Comparison of ENCODE assay signal across 18 mouse cellular contexts in genomic region chr10:4125232-4125631, GRCm38 (mm10).
DNase-seq lines count a peak whose midpoint lies in the region; ATAC-seq and TF ChIP-seq lines count a peak whose summit lies in the region.
"Had no signal": no experiment of that assay in that cellular context is flagged by ENCODE, and none has a peak within 500 bp of the region (broad histone marks: within the 10 kb centered on the region; RNA-seq: fewer than 3 reads in every experiment).

No protein-coding gene starts in this region.

- H3K4me3 ChIP-seq in forebrain, embryonic 16.5 days (replicated peaks; ENCODE audit: low read length) = no peak overlapping the region
- H3K4me3 ChIP-seq in forebrain, embryonic 15.5 days = no peak overlapping the region
- H3K4me3 ChIP-seq in kidney, embryonic 16.5 days (ENCODE audit: low read length) = no peak overlapping the region
- no peak overlapping the region for H3K4me3 ChIP-seq in stomach, embryonic 15.5 days (replicated peaks)
- no peak overlapping the region for H3K4me3 ChIP-seq in stomach, postnatal 0 days (ENCODE audit: low read depth, low read length)
- no peak overlapping the region for H3K4me3 ChIP-seq in stomach, embryonic 16.5 days (replicated peaks; ENCODE audit: low read length)
- no peak overlapping the region for H3K4me3 ChIP-seq in midbrain, embryonic 13.5 days (replicated peaks)
- H3K4me3 ChIP-seq: erythroblast, embryonic 14.5 days; forebrain, embryonic 12.5 days; heart, embryonic 12.5 days; hindbrain, embryonic 10.5 days had no signal

- no peaks in the 10 kb centered on the region for H3K36me3 ChIP-seq in forebrain, embryonic 16.5 days (ENCODE audit: control insufficient read depth, insufficient read depth)
- no peaks in the 10 kb centered on the region for H3K36me3 ChIP-seq in forebrain, embryonic 15.5 days
- no peaks in the 10 kb centered on the region for H3K36me3 ChIP-seq in kidney, embryonic 16.5 days (ENCODE audit: insufficient read depth, low read length)
- no peaks in the 10 kb centered on the region for H3K36me3 ChIP-seq in stomach, embryonic 15.5 days
- no peaks in the 10 kb centered on the region for H3K36me3 ChIP-seq in stomach, postnatal 0 days (ENCODE audit: control insufficient read depth, insufficient read depth, low read length)
- no peaks in the 10 kb centered on the region for H3K36me3 ChIP-seq in stomach, embryonic 16.5 days (ENCODE audit: control insufficient read depth, insufficient read depth, low read length)
- no peaks in the 10 kb centered on the region for H3K36me3 ChIP-seq in midbrain, embryonic 13.5 days
- H3K36me3 ChIP-seq: forebrain, embryonic 12.5 days; heart, embryonic 12.5 days had no signal

- H3K27ac ChIP-seq in forebrain, embryonic 16.5 days (ENCODE audit: low read length) = no peak overlapping the region
- no peak overlapping the region for H3K27ac ChIP-seq in forebrain, embryonic 15.5 days (replicated peaks)
- peak overlapping the region; percentile 80; the same call in 1 of the 2 replicates for H3K27ac ChIP-seq in kidney, embryonic 16.5 days (ENCODE audit: low read length)
- H3K27ac ChIP-seq in stomach, embryonic 15.5 days = peak overlapping the region; percentile 61; the same call in 1 of the 2 replicates
- H3K27ac ChIP-seq in stomach, postnatal 0 days (replicated peaks) = no peak overlapping the region
- peak overlapping the region; percentile 26; the same call in 1 of the 2 replicates for H3K27ac ChIP-seq in stomach, embryonic 16.5 days (ENCODE audit: low read length)
- no peak overlapping the region for H3K27ac ChIP-seq in midbrain, embryonic 13.5 days
- H3K27ac ChIP-seq: forebrain, embryonic 12.5 days; hindbrain, embryonic 10.5 days; hindbrain, embryonic 14.5 days had no signal

- no peak for TF ChIP-seq EP300 in stomach, postnatal 0 days (optimal IDR thresholded peaks at IDR 0.05)

- TF ChIP-seq CTCF in stomach, postnatal 0 days (IDR thresholded peaks at IDR 0.05; ENCODE audit: low read depth) = no peak

- no peak overlapping the region for H3K4me2 ChIP-seq in forebrain, embryonic 16.5 days (ENCODE audit: low read length)
- H3K4me2 ChIP-seq in forebrain, embryonic 15.5 days (replicated peaks) = no peak overlapping the region
- no peak overlapping the region for H3K4me2 ChIP-seq in kidney, embryonic 16.5 days (replicated peaks; ENCODE audit: low read depth, low read length)
- no peak overlapping the region for H3K4me2 ChIP-seq in stomach, embryonic 15.5 days
- no peak overlapping the region for H3K4me2 ChIP-seq in stomach, postnatal 0 days (replicated peaks; ENCODE audit: low read depth)
- H3K4me2 ChIP-seq in stomach, embryonic 16.5 days (ENCODE audit: low read depth, low read length) = no peak overlapping the region
- no peak overlapping the region for H3K4me2 ChIP-seq in midbrain, embryonic 13.5 days (replicated peaks)
- H3K4me2 ChIP-seq: forebrain, embryonic 12.5 days; heart, embryonic 12.5 days; hindbrain, embryonic 14.5 days had no signal

- DNase-seq in kidney, postnatal 10 days = no peak
- DNase-seq in stomach, postnatal 0 days (ENCODE audit: low spot score) = no peak
- DNase-seq: adrenal gland, postnatal 10 days; cerebellum, adult 11-12 months; cerebellum, adult 9-10 months; cerebellum, postnatal 25 days; gastrocnemius, postnatal 14 days had no signal

- no peaks in the 10 kb centered on the region for H3K27me3 ChIP-seq in forebrain, embryonic 16.5 days (replicated peaks; ENCODE audit: control insufficient read depth, insufficient read depth, low read length)
- H3K27me3 ChIP-seq in forebrain, embryonic 15.5 days = no peaks in the 10 kb centered on the region
- no peaks in the 10 kb centered on the region for H3K27me3 ChIP-seq in kidney, embryonic 16.5 days (ENCODE audit: insufficient read depth, low read length)
- H3K27me3 ChIP-seq in stomach, embryonic 15.5 days (replicated peaks) = no peaks in the 10 kb centered on the region
- H3K27me3 ChIP-seq in stomach, postnatal 0 days (ENCODE audit: control insufficient read depth, insufficient read depth, low read length) = no peaks in the 10 kb centered on the region
- no peaks in the 10 kb centered on the region for H3K27me3 ChIP-seq in stomach, embryonic 16.5 days (ENCODE audit: control insufficient read depth, insufficient read depth, low read length)
- H3K27me3 ChIP-seq in midbrain, embryonic 13.5 days = no peaks in the 10 kb centered on the region
- H3K27me3 ChIP-seq: forebrain, embryonic 12.5 days; heart, embryonic 12.5 days had no signal

- WGBS in forebrain, embryonic 16.5 days = 37% methylated on average over 7 of the region's 7 CpGs
- WGBS in forebrain, embryonic 15.5 days = 41% methylated on average over 7 of the region's 7 CpGs
- 60% methylated on average over 7 of the region's 7 CpGs for WGBS in kidney, embryonic 16.5 days
- WGBS in stomach, embryonic 15.5 days = 66% methylated on average over 7 of the region's 7 CpGs
- WGBS in stomach, postnatal 0 days = 62% methylated on average over 7 of the region's 7 CpGs
- 66% methylated on average over 7 of the region's 7 CpGs for WGBS in stomach, embryonic 16.5 days
- 62% methylated on average over 7 of the region's 7 CpGs for WGBS in midbrain, embryonic 13.5 days

- ATAC-seq in forebrain, embryonic 16.5 days = peak; percentile 44; the same call in 1 of the 2 replicates
- no peak; the same call in 1 of the 2 replicates for ATAC-seq in forebrain, embryonic 15.5 days (replicated peaks)
- no peak for ATAC-seq in kidney, embryonic 16.5 days (ENCODE audit: low FRiP score, low TSS enrichment)
- ATAC-seq in stomach, embryonic 15.5 days (ENCODE audit: insufficient read depth, low FRiP score, low read depth) = no peak
- ATAC-seq in stomach, postnatal 0 days (ENCODE audit: low FRiP score, low TSS enrichment) = no peak
- ATAC-seq in stomach, embryonic 16.5 days (ENCODE audit: insufficient read depth, low FRiP score) = no peak
- no peak for ATAC-seq in midbrain, embryonic 13.5 days

- no peak overlapping the region for H3K9ac ChIP-seq in forebrain, embryonic 16.5 days (replicated peaks; ENCODE audit: low read depth, low read length)
- no peak overlapping the region for H3K9ac ChIP-seq in forebrain, embryonic 15.5 days (replicated peaks)
- 0 out of 2 replicates have a peak overlapping the region, but pooled peaks have one; percentile 24 for H3K9ac ChIP-seq in kidney, embryonic 16.5 days (replicated peaks; ENCODE audit: low read length)
- no peak overlapping the region for H3K9ac ChIP-seq in stomach, embryonic 15.5 days
- H3K9ac ChIP-seq in stomach, postnatal 0 days (ENCODE audit: low read length) = no peak overlapping the region
- H3K9ac ChIP-seq in stomach, embryonic 16.5 days (ENCODE audit: low read length) = no peak overlapping the region
- no peak overlapping the region for H3K9ac ChIP-seq in midbrain, embryonic 13.5 days (replicated peaks)
- H3K9ac ChIP-seq: forebrain, embryonic 12.5 days; heart, embryonic 12.5 days; hindbrain, embryonic 14.5 days had no signal

- H3K9me3 ChIP-seq in forebrain, embryonic 16.5 days (ENCODE audit: control insufficient read depth, low read length) = no peaks in the 10 kb centered on the region
- no peaks in the 10 kb centered on the region for H3K9me3 ChIP-seq in forebrain, embryonic 15.5 days
- H3K9me3 ChIP-seq in kidney, embryonic 16.5 days (ENCODE audit: low read length) = no peaks in the 10 kb centered on the region
- H3K9me3 ChIP-seq in stomach, embryonic 15.5 days = no peaks in the 10 kb centered on the region
- H3K9me3 ChIP-seq in stomach, postnatal 0 days (ENCODE audit: control insufficient read depth, low read length) = no peaks in the 10 kb centered on the region
- H3K9me3 ChIP-seq in stomach, embryonic 16.5 days (replicated peaks; ENCODE audit: control insufficient read depth, low read length) = no peaks in the 10 kb centered on the region
- no peaks in the 10 kb centered on the region for H3K9me3 ChIP-seq in midbrain, embryonic 13.5 days
- H3K9me3 ChIP-seq: forebrain, embryonic 12.5 days; heart, embryonic 12.5 days; hindbrain, embryonic 10.5 days had no signal

- H3K4me1 ChIP-seq in forebrain, embryonic 16.5 days (replicated peaks; ENCODE audit: control insufficient read depth, insufficient read depth, low read length) = peaks cover 6% of the 10 kb centered on the region; the same call in 1 of the 2 replicates
- peaks cover 10% of the 10 kb centered on the region; the same call in 1 of the 2 replicates for H3K4me1 ChIP-seq in forebrain, embryonic 15.5 days
- H3K4me1 ChIP-seq in kidney, embryonic 16.5 days (ENCODE audit: insufficient read depth, low read length) = peaks cover 74% of the 10 kb centered on the region
- H3K4me1 ChIP-seq in stomach, embryonic 15.5 days = peaks cover 9% of the 10 kb centered on the region; the same call in 1 of the 2 replicates
- H3K4me1 ChIP-seq in stomach, postnatal 0 days (replicated peaks; ENCODE audit: control insufficient read depth, insufficient read depth) = 0 out of 2 replicates have a peak, but pooled peaks cover 4% of the 10 kb centered on the region
- H3K4me1 ChIP-seq in stomach, embryonic 16.5 days (ENCODE audit: control insufficient read depth, insufficient read depth, low read length) = peaks cover 36% of the 10 kb centered on the region
- peaks cover 10% of the 10 kb centered on the region for H3K4me1 ChIP-seq in midbrain, embryonic 13.5 days (replicated peaks)

Comparison
In these comparisons a context has a peak if more than half of its experiments do, and no peak if none do; other contexts are left out.
1. H3K27ac ChIP-seq: peak in kidney, embryonic 16.5 days (single experiment), stomach, embryonic 15.5 days (single experiment) and stomach, embryonic 16.5 days (single experiment); none in forebrain, embryonic 16.5 days (single experiment), forebrain, embryonic 15.5 days (single experiment), stomach, postnatal 0 days (single experiment) and midbrain, embryonic 13.5 days (single experiment).